Mouse (Mus musculus): ENCODE data around the gene Pithd1. TPM values are rescaled to one million over a fixed set of nuclear protein-coding genes. Genes with fewer than 3 reads are reported as not detected.
A peak's percentile ranks its signal among the peaks of the same experiment; 100 is the strongest.

The Pithd1 gene
- polyA plus RNA-seq, 1 experiment, result 35.2 TPM

DNA sequence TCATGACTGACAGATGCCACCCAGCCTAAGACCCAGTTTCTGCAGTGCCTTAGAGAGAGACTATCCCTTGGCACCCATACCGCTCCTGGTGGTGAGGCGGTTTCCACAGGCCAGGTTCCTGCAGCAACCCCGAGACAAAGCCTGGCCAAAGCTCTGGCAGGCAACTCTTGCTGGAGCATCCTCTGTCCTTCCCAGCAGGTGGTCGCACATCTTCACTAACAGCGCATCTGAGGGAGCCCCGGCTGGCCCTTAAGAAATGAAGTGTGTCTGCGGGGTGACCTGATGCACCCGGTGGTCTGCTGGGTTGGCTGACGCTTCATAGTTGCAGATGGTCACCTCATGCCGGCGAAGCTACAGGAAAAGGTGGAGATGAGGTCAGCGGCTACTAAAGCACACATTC, 10.9 kb downstream of the Pithd1 start:
- H3ac ChIP-seq (ENCODE audit: control insufficient read depth, insufficient read length), result no peak overlapping the region
- no peak for TF ChIP-seq POLR2A (IDR thresholded peaks at IDR 0.05; ENCODE audit: insufficient read length, low read depth)
- no peak for TF ChIP-seq REST (IDR thresholded peaks at IDR 0.05; ENCODE audit: insufficient read depth, insufficient read length)
- TF ChIP-seq USF1 (IDR thresholded peaks at IDR 0.05; ENCODE audit: low read depth), result no peak
- TF ChIP-seq SRF (IDR thresholded peaks at IDR 0.05; ENCODE audit: control insufficient read depth, insufficient read length, low read depth), result no peak
- no peak for TF ChIP-seq MAX (IDR thresholded peaks at IDR 0.05; ENCODE audit: low read depth)
- no peak for TF ChIP-seq MYOD1 (IDR thresholded peaks at IDR 0.05; ENCODE audit: control insufficient read depth in 1 of 3, insufficient read length in 2 of 3, low read depth in 2 of 3)
- no peak for TF ChIP-seq TCF12 (IDR thresholded peaks at IDR 0.05; ENCODE audit: insufficient read depth, poor library complexity, severe bottlenecking)
- TF ChIP-seq CEBPB (IDR thresholded peaks at IDR 0.05; ENCODE audit: insufficient read depth, poor library complexity, severe bottlenecking), result no peak
- TF ChIP-seq TCF3 (IDR thresholded peaks at IDR 0.05; ENCODE audit: insufficient read length, low read depth), result no peak
- no peak for TF ChIP-seq MYOG (IDR thresholded peaks at IDR 0.05; ENCODE audit: control insufficient read depth in 1 of 3, insufficient read depth in 1 of 3, insufficient read length in 2 of 3, low read depth in 2 of 3)
- no peak for TF ChIP-seq E2F4 (IDR thresholded peaks at IDR 0.05; ENCODE audit: insufficient read depth)
- TF ChIP-seq POLR2AphosphoS2 (IDR thresholded peaks at IDR 0.05; ENCODE audit: insufficient read length, low read depth), result no peak
- H3K79me2 ChIP-seq (ENCODE audit: control insufficient read depth, insufficient read depth), result peaks cover 11% of the 10 kb centered on the region
- H3K4me2 ChIP-seq (ENCODE audit: low read depth), result no peak overlapping the region
- H3K27me3 ChIP-seq (ENCODE audit: control insufficient read depth, insufficient read depth, insufficient read length), result no peaks in the 10 kb centered on the region
- peaks cover 17% of the 10 kb centered on the region for H3K36me3 ChIP-seq (ENCODE audit: control insufficient read depth, insufficient read depth)
- H3K4me3 ChIP-seq, result no peak overlapping the region

DNA sequence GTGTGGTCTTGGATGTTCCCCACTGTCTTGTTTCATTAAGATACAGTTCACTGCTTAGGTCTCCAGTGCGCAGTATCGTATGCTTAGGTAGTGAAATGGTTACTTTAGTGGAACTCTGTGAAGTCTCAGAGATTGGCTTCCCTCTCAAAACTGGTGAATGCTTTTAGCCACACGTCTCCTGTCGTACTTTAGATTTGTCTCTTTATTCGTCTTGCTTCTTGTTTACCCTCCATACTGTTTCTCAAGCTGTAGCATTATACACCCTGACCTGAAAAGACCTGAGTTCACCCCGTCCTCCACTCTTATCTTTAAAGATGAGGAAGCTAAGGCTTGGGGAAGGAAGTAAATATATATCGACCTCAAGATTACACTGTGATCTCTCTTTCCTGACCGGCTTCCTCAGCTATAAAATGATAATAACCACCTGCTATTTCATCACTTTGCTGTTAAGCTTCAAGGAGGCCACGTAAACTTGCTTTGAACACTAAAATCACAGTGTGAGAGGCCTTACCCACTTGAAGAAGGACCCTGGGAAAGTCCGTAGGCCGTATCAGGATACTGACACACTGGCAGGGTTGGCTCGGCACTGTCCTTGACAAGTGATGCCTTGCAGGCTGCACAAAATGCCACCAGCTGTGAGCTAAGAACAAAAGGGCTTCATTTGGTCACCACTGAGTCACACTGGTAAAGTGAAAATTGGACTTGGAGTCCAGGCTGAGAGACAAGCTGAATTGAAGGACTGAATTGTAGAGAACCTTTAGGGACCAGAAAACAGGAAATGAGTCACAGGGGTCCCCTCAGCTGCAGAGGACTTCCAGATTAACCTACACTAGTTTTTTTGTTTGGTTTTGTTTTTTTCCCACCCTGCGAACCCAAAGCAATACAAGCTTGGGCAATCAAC, 13.9 kb downstream of the Pithd1 start:
- H3K36me3 ChIP-seq (ENCODE audit: control insufficient read depth, insufficient read depth), result peaks cover 12% of the 10 kb centered on the region
- H3ac ChIP-seq (ENCODE audit: control insufficient read depth, insufficient read length), result peak overlapping the region; percentile 62
- peak overlapping the region; percentile 91 for H3K4me2 ChIP-seq (ENCODE audit: low read depth)
- peaks cover 14% of the 10 kb centered on the region for H3K79me2 ChIP-seq (ENCODE audit: control insufficient read depth, insufficient read depth)
- H3K4me3 ChIP-seq, result peak overlapping the region; percentile 81
- no peaks in the 10 kb centered on the region for H3K27me3 ChIP-seq (ENCODE audit: control insufficient read depth, insufficient read depth, insufficient read length)
- TF ChIP-seq MYOD1 (IDR thresholded peaks at IDR 0.05; ENCODE audit: control insufficient read depth in 1 of 3, insufficient read length in 2 of 3, low read depth in 2 of 3), result no peak
- TF ChIP-seq POLR2A (IDR thresholded peaks at IDR 0.05; ENCODE audit: insufficient read length, low read depth), result no peak
- no peak for TF ChIP-seq E2F4 (IDR thresholded peaks at IDR 0.05; ENCODE audit: insufficient read depth)
- no peak for TF ChIP-seq CEBPB (IDR thresholded peaks at IDR 0.05; ENCODE audit: insufficient read depth, poor library complexity, severe bottlenecking)
- TF ChIP-seq POLR2AphosphoS2 (IDR thresholded peaks at IDR 0.05; ENCODE audit: insufficient read length, low read depth), result no peak
- TF ChIP-seq USF1 (IDR thresholded peaks at IDR 0.05; ENCODE audit: low read depth), result no peak
- TF ChIP-seq MAX (IDR thresholded peaks at IDR 0.05; ENCODE audit: low read depth), result no peak
- no peak for TF ChIP-seq TCF3 (IDR thresholded peaks at IDR 0.05; ENCODE audit: insufficient read length, low read depth)
- TF ChIP-seq MYOG (IDR thresholded peaks at IDR 0.05; ENCODE audit: control insufficient read depth in 1 of 3, insufficient read depth in 1 of 3, insufficient read length in 2 of 3, low read depth in 2 of 3), result no peak
- TF ChIP-seq SRF (IDR thresholded peaks at IDR 0.05; ENCODE audit: control insufficient read depth, insufficient read length, low read depth), result no peak
- no peak for TF ChIP-seq TCF12 (IDR thresholded peaks at IDR 0.05; ENCODE audit: insufficient read depth, poor library complexity, severe bottlenecking)
- TF ChIP-seq REST (IDR thresholded peaks at IDR 0.05; ENCODE audit: insufficient read depth, insufficient read length), result no peak

DNA sequence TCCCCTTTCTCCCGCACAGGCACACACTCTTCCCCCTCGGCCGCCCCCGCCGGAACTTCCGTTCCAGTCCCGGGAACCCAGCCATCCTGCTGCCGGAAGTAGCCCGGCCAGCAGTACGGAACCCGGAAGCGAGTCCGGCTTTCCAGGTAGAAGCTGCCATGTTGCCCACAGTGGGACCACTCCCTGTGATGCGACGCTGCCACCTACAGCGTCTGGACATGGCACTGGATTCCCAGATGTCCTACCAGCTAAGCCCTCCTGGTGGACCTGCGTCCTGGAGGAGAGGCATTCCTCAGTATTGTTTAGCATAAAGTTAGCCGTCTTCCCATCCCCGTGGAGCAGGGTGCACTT, 14.5 kb downstream of the Pithd1 start, which contains the start of gene Lypla2:
TSS of gene Lypla2 (minus strand) at position 71 of the 351 bp plus-strand sequence.
- H3K4me2 ChIP-seq (ENCODE audit: low read depth), result peak within 1 kb of the TSS; percentile 91
- peak within 1 kb of the TSS; percentile 62 for H3ac ChIP-seq (ENCODE audit: control insufficient read depth, insufficient read length)
- H3K27me3 ChIP-seq (ENCODE audit: control insufficient read depth, insufficient read depth, insufficient read length), result no peaks in the 10 kb centered on the region
- peaks cover 14% of the 10 kb centered on the region for H3K79me2 ChIP-seq (ENCODE audit: control insufficient read depth, insufficient read depth)
- H3K4me3 ChIP-seq, result peak within 1 kb of the TSS; percentile 81
- TF ChIP-seq CEBPB (IDR thresholded peaks at IDR 0.05; ENCODE audit: insufficient read depth, poor library complexity, severe bottlenecking), result no peak
- peak; percentile 92 for TF ChIP-seq POLR2A (IDR thresholded peaks at IDR 0.05; ENCODE audit: insufficient read length, low read depth)
- no peak for TF ChIP-seq TCF3 (IDR thresholded peaks at IDR 0.05; ENCODE audit: insufficient read length, low read depth)
- peak; percentile 76 for TF ChIP-seq POLR2AphosphoS2 (IDR thresholded peaks at IDR 0.05; ENCODE audit: insufficient read length, low read depth)
- H3K36me3 ChIP-seq (ENCODE audit: control insufficient read depth, insufficient read depth), result peaks cover 12% of the 10 kb centered on the region

DNA sequence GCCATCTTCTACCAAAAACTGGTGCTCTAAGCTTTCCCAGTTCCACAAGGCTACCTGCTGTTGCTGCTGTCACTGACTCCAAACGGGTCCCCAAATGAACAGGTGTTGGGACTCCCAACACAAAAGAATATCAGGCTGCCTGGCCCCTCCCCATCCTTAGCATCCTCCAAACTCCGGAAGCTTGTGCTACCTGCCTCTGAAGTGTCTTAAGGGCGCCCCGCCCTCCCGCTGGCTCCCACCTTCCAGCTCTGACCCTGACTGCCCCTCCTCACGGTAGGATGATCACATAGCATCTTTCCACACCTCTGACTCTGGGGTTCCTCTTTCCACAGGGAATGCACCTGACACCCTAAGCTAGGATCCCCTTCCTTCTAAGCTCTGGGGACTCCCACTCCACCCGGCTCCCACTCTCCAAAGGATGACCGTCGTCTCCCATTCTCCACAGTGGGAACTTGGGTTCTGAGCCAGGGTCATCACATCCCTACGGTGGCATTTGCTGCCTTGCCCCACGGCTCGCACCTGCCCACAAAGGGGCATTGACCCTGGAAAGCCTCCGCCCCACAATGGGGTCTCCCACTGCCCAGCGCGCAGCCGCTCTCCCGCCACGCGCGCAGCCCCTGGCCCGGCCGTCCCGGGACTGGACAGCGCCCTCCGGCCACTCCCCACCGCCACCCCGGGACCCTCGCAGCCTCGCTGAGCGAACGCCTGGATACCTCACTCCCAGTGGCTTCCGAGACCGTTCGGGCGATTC, 15.1 kb downstream of the Pithd1 start:
- peak overlapping the region; percentile 62 for H3ac ChIP-seq (ENCODE audit: control insufficient read depth, insufficient read length)
- H3K79me2 ChIP-seq (ENCODE audit: control insufficient read depth, insufficient read depth), result peaks cover 14% of the 10 kb centered on the region
- H3K4me3 ChIP-seq, result peak overlapping the region; percentile 81
- H3K36me3 ChIP-seq (ENCODE audit: control insufficient read depth, insufficient read depth), result peaks cover 12% of the 10 kb centered on the region
- no peak for TF ChIP-seq POLR2AphosphoS2 (IDR thresholded peaks at IDR 0.05; ENCODE audit: insufficient read length, low read depth)
- TF ChIP-seq TCF12 (IDR thresholded peaks at IDR 0.05; ENCODE audit: insufficient read depth, poor library complexity, severe bottlenecking), result no peak
- TF ChIP-seq POLR2A (IDR thresholded peaks at IDR 0.05; ENCODE audit: insufficient read length, low read depth), result no peak
- no peak for TF ChIP-seq TCF3 (IDR thresholded peaks at IDR 0.05; ENCODE audit: insufficient read length, low read depth)
- H3K27me3 ChIP-seq (ENCODE audit: control insufficient read depth, insufficient read depth, insufficient read length), result no peaks in the 10 kb centered on the region
- H3K4me2 ChIP-seq (ENCODE audit: low read depth), result peak overlapping the region; percentile 78

Measured in myocyte (in vitro differentiated cells).